Mouse (Mus musculus): ENCODE data around the gene Xkr7. TPM values are rescaled to one million over a fixed set of nuclear protein-coding genes. Genes with fewer than 3 reads are reported as not detected.
A peak's percentile ranks its signal among the peaks of the same experiment; 100 is the strongest.

The Xkr7 gene
- polyA plus RNA-seq, 1 experiment from 2014 or later = 1.0 TPM

GRCm38 (mm10) chr2:153058365-153058764, 26.7 kb downstream of the Xkr7 start:
- no peaks in the 10 kb centered on the region for H3K9me3 ChIP-seq (replicated peaks; ENCODE audit: control insufficient read depth, low read length)
- H3K36me3 ChIP-seq (ENCODE audit: control insufficient read depth, insufficient read depth, low read length) = peaks cover 14% of the 10 kb centered on the region
- 77% methylated on average over 4 of the region's 4 CpGs for WGBS
- H3K9ac ChIP-seq (ENCODE audit: low read length) = no peak overlapping the region
- ATAC-seq (no peak), DNase-seq (ENCODE audit: low spot score) (no peak)
- no peaks in the 10 kb centered on the region for H3K4me1 ChIP-seq (ENCODE audit: control insufficient read depth, insufficient read depth, low read length)
- H3K4me2 ChIP-seq (ENCODE audit: low read length) = no peak overlapping the region
- H3K27me3 ChIP-seq (replicated peaks; ENCODE audit: control insufficient read depth, insufficient read depth, low read length) = no peaks in the 10 kb centered on the region; the same call in 1 of the 2 replicates
- no peak overlapping the region for H3K4me3 ChIP-seq (ENCODE audit: low read depth, low read length)
- H3K27ac ChIP-seq (ENCODE audit: low read depth, low read length) = no peak overlapping the region

- no peak for DNase-seq (ENCODE audit: low spot score)
- Histone ChIP-seq H3K9me3 (replicated peaks; ENCODE audit: control insufficient read depth, low read length) (no peaks in the 10 kb centered on the region), H3K9ac (ENCODE audit: low read length) (no peak overlapping the region), H3K4me2 (ENCODE audit: low read length) (no peak overlapping the region), H3K27me3 (replicated peaks; ENCODE audit: control insufficient read depth, insufficient read depth, low read length) (no peaks in the 10 kb centered on the region), H3K4me3 (ENCODE audit: low read depth, low read length) (no peak overlapping the region), H3K36me3 (ENCODE audit: control insufficient read depth, insufficient read depth, low read length) (0 out of 2 replicates have a peak, but pooled peaks cover 3% of the 10 kb centered on the region), H3K4me1 (ENCODE audit: control insufficient read depth, insufficient read depth, low read length) (no peaks in the 10 kb centered on the region), H3K27ac (ENCODE audit: low read depth, low read length) (no peak overlapping the region)
- 90% methylated on average over 7 of the region's 7 CpGs for WGBS
- ATAC-seq = no peak
Measured at GRCm38 (mm10) chr2:153060216-153060615, 28.6 kb downstream of the Xkr7 start.

DNA sequence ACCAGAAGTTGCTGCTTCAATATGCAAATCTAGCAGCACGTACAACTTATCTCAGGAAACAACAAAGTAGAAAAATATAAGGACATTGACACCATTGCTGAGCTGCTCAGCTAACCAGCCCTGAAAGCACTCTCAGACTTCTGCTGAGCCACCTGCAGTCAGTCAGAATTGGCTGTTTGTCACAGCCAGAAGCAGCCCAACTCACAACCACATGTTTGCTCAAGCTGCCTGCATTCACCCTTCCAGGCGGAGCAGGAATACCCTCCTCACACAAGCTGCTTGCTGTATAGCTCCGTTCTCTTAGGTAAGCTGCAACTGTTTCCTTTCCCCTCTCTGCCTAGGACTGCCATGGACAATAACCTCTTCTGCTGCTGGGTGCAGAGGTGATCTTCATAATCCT, 31.7 kb downstream of the Xkr7 start:
- H3K9ac ChIP-seq (ENCODE audit: low read length) = no peak overlapping the region
- ATAC-seq = peak; percentile 23; the same call in 1 of the 2 replicates
- WGBS = 52% methylated on average over 3 of the region's 3 CpGs
- no peaks in the 10 kb centered on the region for H3K4me1 ChIP-seq (ENCODE audit: control insufficient read depth, insufficient read depth, low read length)
- DNase-seq (ENCODE audit: low spot score) = peak; percentile 51
- H3K27ac ChIP-seq (ENCODE audit: low read depth, low read length) = peak overlapping the region; percentile 29; the same call in 1 of the 2 replicates
- no peak overlapping the region for H3K4me3 ChIP-seq (ENCODE audit: low read depth, low read length)
- no peaks in the 10 kb centered on the region for H3K36me3 ChIP-seq (ENCODE audit: control insufficient read depth, insufficient read depth, low read length)
- no peak overlapping the region for H3K4me2 ChIP-seq (ENCODE audit: low read length)
- 0 out of 2 replicates have a peak, but pooled peaks cover 2% of the 10 kb centered on the region for H3K27me3 ChIP-seq (replicated peaks; ENCODE audit: control insufficient read depth, insufficient read depth, low read length)
- no peaks in the 10 kb centered on the region for H3K9me3 ChIP-seq (replicated peaks; ENCODE audit: control insufficient read depth, low read length)

DNA sequence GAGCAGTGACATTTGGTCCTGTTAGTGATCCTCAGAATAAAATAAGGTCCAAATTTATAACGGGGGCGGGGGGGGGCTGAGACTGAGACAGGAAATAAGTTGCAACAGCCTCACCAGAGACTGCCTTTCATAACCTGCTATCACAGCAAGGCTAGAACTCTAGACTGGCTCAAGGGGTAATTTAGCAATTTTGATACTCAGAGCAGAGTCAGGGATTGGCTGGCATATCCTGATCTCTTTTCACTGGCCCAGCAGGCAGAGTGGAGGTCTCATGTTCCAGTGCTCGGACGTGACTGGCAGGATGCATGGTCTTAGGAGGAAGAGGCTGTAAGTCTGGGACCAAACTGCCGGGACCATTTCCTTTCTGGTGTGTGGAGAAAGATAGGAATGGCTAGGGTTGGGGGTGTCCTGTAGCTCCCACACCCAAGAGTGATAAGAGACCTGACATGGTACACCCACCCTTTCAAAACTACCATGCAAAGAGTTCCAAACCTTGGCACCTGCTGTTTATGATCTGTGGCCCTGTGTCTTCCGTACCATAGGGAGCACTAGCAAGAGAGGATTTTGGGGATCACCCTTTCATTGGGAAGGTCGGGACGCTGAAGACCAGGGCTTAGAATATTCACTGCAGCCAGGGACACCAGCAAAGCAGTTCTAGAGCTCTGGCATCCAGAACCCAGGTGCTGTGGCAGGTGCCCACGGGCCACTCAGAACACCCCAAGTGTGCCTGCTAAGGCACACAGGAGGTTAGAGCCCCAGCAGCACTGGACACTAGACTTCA, 32.7 kb downstream of the Xkr7 start:
- 0 out of 2 replicates have a peak overlapping the region, but pooled peaks have one; percentile 29 for H3K27ac ChIP-seq (ENCODE audit: low read depth, low read length)
- no peaks in the 10 kb centered on the region for H3K9me3 ChIP-seq (replicated peaks; ENCODE audit: control insufficient read depth, low read length)
- DNase-seq (ENCODE audit: low spot score) (no peak), ATAC-seq (no peak)
- H3K4me2 ChIP-seq (ENCODE audit: low read length) = no peak overlapping the region
- H3K9ac ChIP-seq (ENCODE audit: low read length) = no peak overlapping the region
- no peaks in the 10 kb centered on the region for H3K36me3 ChIP-seq (ENCODE audit: control insufficient read depth, insufficient read depth, low read length)
- WGBS = 69% methylated on average over 9 of the region's 9 CpGs
- no peaks in the 10 kb centered on the region for H3K4me1 ChIP-seq (ENCODE audit: control insufficient read depth, insufficient read depth, low read length)
- H3K27me3 ChIP-seq (replicated peaks; ENCODE audit: control insufficient read depth, insufficient read depth, low read length) = 0 out of 2 replicates have a peak, but pooled peaks cover 4% of the 10 kb centered on the region
- H3K4me3 ChIP-seq (ENCODE audit: low read depth, low read length) = no peak overlapping the region

DNA sequence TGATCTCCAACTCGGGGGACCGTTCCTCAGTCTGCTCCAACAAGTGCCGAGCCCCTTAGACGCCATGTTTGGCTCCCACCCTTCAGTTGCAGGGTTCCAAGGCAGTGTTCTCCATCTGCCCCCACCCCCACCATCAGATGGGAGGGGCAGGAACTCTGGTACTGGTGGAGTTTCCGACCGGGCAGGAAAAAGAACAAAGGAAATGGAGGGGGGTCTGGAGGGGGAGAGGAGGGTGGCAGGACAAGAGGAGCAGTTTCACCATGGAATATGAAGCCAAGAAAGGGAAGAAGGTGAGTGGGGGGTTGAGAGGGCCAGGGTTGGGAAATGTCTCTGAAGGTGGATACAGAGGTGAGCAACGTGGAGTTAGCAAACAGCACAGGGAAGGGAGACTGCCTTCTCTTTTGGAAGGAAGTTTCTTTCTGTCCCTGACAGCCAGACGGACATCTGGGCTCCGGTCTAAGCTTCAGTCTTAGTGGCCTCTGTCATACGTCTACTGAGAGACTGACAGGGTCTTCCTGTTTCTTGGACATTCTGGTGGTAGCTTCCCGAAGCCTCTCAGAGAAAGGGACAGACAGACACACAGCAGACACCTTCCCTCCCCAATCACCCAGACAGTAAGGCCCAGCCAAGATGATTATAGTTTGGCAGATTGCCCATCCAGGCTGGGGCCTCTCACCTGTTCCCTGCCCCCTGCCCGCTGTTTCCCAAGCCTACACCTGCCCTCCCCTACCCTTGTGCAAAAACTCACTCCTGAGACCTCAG, 34.3 kb downstream of the Xkr7 start, which contains the start of gene Ccm2l:
TSS of gene Ccm2l (plus strand) at position 209 of the 762 bp plus-strand sequence.
- 55% methylated on average over 12 of the region's 12 CpGs for WGBS
- no peak for ATAC-seq
- H3K4me1 ChIP-seq (ENCODE audit: control insufficient read depth, insufficient read depth, low read length) = no peaks in the 10 kb centered on the region
- H3K36me3 ChIP-seq (ENCODE audit: control insufficient read depth, insufficient read depth, low read length) = no peaks in the 10 kb centered on the region
- H3K4me2 ChIP-seq (ENCODE audit: low read length) = no peak within 1 kb of the TSS
- H3K27ac ChIP-seq (ENCODE audit: low read depth, low read length) = no peak within 1 kb of the TSS
- no peaks in the 10 kb centered on the region for H3K9me3 ChIP-seq (replicated peaks; ENCODE audit: control insufficient read depth, low read length)
- no peak within 1 kb of the TSS for H3K4me3 ChIP-seq (ENCODE audit: low read depth, low read length)
- DNase-seq (ENCODE audit: low spot score) = no peak
- no peak within 1 kb of the TSS for H3K9ac ChIP-seq (ENCODE audit: low read length)
- peaks cover 14% of the 10 kb centered on the region for H3K27me3 ChIP-seq (replicated peaks; ENCODE audit: control insufficient read depth, insufficient read depth, low read length)

DNA sequence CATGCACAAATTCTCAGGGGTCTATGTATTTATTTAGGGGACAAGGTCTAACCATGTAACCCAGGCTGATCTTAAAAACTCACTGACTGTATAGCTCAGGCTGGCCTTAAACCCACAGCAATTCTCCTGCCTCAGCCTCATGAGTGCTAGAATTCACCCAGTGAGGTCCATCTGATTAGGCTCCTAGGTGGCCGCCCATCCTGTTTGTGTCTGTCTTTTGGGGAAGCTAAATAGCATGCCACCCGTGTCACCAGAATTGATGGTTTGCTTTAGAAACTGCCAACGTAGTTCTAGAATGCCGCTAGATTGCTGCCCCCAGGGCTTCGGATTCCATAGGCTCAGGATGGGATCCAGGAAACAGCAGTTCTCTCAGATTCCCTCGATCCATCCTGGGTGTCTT, 35.3 kb downstream of the Xkr7 start:
- Histone ChIP-seq H3K27ac (ENCODE audit: low read depth, low read length) (no peak overlapping the region), H3K4me3 (ENCODE audit: low read depth, low read length) (no peak overlapping the region), H3K9me3 (replicated peaks; ENCODE audit: control insufficient read depth, low read length) (no peaks in the 10 kb centered on the region), H3K9ac (ENCODE audit: low read length) (no peak overlapping the region), H3K36me3 (ENCODE audit: control insufficient read depth, insufficient read depth, low read length) (no peaks in the 10 kb centered on the region), H3K4me2 (ENCODE audit: low read length) (no peak overlapping the region), H3K4me1 (ENCODE audit: control insufficient read depth, insufficient read depth, low read length) (peaks cover 6% of the 10 kb centered on the region), H3K27me3 (replicated peaks; ENCODE audit: control insufficient read depth, insufficient read depth, low read length) (peaks cover 24% of the 10 kb centered on the region)
- no peak for DNase-seq (ENCODE audit: low spot score)
- no peak for ATAC-seq
- WGBS = 46% methylated on average over 6 of the region's 6 CpGs

- Histone ChIP-seq H3K27ac (ENCODE audit: low read depth, low read length) (no peak overlapping the region), H3K4me1 (ENCODE audit: control insufficient read depth, insufficient read depth, low read length) (peaks cover 6% of the 10 kb centered on the region), H3K27me3 (replicated peaks; ENCODE audit: control insufficient read depth, insufficient read depth, low read length) (peaks cover 37% of the 10 kb centered on the region), H3K36me3 (ENCODE audit: control insufficient read depth, insufficient read depth, low read length) (no peaks in the 10 kb centered on the region), H3K4me2 (ENCODE audit: low read length) (no peak overlapping the region), H3K9me3 (replicated peaks; ENCODE audit: control insufficient read depth, low read length) (no peaks in the 10 kb centered on the region), H3K9ac (ENCODE audit: low read length) (no peak overlapping the region), H3K4me3 (ENCODE audit: low read depth, low read length) (no peak overlapping the region)
- 6% methylated on average over 23 of the region's 23 CpGs for WGBS
- ATAC-seq (no peak; the same call in 1 of the 2 replicates), DNase-seq (ENCODE audit: low spot score) (peak; percentile 37)
Measured at GRCm38 (mm10) chr2:153070762-153071490, 39.3 kb downstream of the Xkr7 start.

DNA sequence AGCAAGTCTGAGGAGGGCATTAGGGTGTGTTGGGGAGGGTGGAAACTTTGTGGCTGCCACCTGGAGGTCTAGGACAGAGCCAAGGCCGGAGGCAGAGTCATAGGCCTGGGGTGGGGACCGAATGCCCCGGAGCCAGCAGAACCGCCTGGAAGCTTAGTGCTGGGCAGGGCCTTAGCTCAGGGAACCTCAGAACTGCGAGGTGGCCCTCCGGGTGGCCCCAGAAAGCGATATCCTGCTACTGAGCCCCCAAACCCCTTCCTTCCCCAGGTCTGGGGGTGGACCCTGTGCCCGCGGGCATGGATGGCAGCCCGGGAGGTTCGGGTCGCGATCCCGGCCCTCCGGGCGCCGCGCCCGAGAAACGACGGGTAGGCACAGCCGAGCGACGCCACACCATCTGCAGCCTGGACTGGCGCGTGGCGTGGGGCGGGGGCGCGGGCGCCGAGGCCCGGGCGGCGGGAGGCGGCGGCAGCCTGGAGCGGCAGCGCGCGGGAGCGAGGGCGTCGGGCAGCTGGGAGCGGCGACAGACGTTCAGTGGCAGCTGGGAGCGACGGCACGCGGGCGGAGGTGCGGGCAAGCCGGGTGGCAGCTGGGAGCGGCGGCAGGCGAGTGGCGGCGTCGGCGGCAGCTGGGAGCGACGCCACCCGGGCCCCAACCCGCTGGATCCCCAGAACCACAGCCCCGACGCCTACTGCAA, 40.0 kb downstream of the Xkr7 start:
- H3K4me1 ChIP-seq (ENCODE audit: control insufficient read depth, insufficient read depth, low read length) = peaks cover 6% of the 10 kb centered on the region
- ATAC-seq (peak; percentile 76), DNase-seq (ENCODE audit: low spot score) (peak; percentile 71)
- WGBS = 3% methylated on average over 67 of the region's 67 CpGs
- no peak overlapping the region; the same call in 1 of the 2 replicates for H3K27ac ChIP-seq (ENCODE audit: low read depth, low read length)
- H3K9ac ChIP-seq (ENCODE audit: low read length) = peak overlapping the region; percentile 53
- no peaks in the 10 kb centered on the region for H3K36me3 ChIP-seq (ENCODE audit: control insufficient read depth, insufficient read depth, low read length)
- peak overlapping the region; percentile 53 for H3K4me2 ChIP-seq (ENCODE audit: low read length)
- H3K9me3 ChIP-seq (replicated peaks; ENCODE audit: control insufficient read depth, low read length) = no peaks in the 10 kb centered on the region
- peak overlapping the region; percentile 26 for H3K4me3 ChIP-seq (ENCODE audit: low read depth, low read length)
- peaks cover 36% of the 10 kb centered on the region for H3K27me3 ChIP-seq (replicated peaks; ENCODE audit: control insufficient read depth, insufficient read depth, low read length)
